Mouse (Mus musculus) hindlimb bud, embryonic 11.5 days (tissue): ENCODE results near the gene Ublcp1.
"Not testable (repeated sequence)": the region's sequence is repeated elsewhere in the genome, so short reads cannot be mapped to it uniquely, and the experiment has no call there.

ENCODE experiments used
- DNase-seq: peaks from one replicate; pipeline ENCODE4 v3.0.0-alpha.2; 2012; ENCODE audit warnings: low read depth, low spot score; ENCODE audit errors: extremely low spot score

The Ublcp1 gene

DNA sequence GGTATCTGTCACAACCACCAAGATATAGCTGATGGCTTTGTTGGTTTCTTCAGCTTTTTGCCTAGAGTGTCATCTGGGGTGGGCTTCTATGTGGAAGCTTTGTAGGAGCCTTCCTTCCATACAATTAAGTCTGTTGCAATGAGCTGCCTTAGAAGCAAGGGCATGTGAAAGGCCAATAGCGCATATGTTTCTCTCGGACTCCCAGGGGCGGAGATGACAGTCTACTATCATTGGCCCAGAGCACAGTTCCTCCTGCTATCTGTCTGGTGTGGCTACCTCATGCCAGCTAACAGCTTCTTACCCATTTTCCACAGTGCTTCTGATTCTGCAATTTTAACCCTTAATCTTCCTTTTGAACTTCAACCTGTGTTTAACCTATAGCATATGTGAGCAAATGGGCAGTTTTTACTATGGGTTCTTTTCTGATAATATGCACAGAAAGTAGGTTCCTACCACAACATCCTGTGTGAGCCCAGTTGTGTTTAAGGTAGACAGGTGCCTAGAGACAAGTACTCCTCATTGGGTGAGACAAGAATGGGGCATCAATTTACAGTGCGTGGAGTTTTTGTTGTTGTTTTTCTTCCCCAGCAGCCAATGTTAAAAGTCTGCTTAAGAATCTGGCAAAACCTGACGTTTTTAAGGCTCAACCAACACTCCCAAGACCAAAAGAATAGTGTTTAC is 24.5 kb upstream of the Ublcp1 start:
- DNase-seq = no peak

DNA sequence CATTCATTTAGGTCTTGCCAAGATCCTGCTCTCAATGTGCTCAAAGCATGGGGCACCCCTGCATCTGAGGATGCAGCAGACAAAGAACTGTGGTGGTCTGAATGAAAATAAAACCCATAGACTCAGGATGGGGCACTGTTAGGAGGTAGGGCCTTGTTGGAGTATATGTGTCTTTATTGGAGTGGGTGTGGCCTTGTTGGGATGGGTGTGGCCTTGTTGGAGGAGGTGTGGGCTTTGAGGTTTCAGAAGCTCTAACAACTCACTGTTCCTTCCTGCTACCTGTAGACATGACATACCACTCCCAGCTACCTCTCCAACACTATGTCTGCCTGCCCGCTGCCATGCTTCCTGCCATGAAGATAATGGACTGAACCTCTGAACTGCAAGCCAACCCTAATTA is 18.8 kb upstream of the Ublcp1 start:
- DNase-seq = no peak

DNA sequence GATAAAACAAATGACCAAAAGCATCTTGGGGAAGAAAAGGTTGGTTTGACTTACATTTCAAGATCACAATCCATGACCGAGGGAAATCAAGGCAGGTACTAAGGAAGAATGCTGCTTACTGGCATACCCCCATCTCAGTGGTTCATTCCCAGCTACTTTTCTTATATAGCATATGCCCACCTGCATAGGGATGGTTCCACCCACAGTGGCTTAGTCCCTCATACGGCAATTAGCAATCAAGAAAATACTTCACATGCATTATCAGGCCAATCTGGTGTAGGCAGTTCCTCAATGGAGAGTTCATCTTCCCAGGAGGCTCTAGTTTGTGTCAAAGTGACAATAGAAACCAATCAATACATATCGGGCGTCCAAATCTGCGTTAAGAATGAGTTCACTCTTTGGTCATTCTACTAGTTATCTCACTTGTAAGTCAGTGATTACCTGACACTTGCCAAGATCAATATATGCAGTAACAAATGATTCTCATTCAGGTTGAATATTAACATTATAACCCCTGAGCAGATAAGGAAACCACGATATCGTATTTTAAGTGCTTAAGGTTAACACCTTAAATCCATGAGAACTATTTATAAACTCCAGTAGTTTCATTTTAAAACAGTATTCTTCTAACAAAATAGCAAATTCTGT is 14.9 kb upstream of the Ublcp1 start:
- no peak for DNase-seq

DNA sequence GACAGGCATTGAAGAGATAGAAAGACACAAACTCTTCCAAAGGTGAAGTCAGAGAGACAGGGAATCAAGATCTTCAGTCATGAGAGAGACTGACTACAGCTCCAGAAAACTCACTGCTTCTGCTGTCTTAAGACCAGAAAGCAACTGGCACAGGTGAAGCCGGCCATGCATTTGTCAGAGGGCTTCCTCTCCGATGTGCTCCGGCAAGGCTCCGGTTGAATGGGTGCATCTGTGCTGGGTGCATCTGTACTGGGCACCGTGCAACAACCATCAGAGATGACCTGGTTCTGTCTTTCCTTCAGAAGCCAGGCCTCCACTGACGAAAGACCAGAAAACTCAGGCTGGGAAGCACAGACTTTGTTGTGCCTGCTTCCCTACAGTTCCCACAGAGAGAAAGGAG is 9.9 kb upstream of the Ublcp1 start:
- DNase-seq = no peak

DNA sequence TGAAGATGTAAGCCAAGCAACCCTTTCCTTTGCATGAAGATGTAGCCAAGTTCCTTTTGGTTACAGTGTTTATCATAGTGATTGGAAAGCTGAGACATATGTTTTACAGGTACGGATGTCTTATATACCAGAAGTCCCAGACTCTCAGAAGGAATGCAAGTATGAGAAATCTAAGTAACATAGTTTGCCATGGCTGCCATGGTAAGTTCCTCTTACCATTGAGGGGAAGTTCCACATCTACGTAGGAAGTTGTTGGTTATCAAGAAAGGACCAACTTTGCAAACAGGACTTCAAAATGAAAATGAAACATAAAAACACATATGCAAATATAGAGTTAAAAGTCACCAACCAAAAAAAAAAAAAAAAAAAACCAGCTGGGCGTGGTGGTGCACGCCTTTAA is 8.1 kb upstream of the Ublcp1 start:
- DNase-seq = no peak

DNA sequence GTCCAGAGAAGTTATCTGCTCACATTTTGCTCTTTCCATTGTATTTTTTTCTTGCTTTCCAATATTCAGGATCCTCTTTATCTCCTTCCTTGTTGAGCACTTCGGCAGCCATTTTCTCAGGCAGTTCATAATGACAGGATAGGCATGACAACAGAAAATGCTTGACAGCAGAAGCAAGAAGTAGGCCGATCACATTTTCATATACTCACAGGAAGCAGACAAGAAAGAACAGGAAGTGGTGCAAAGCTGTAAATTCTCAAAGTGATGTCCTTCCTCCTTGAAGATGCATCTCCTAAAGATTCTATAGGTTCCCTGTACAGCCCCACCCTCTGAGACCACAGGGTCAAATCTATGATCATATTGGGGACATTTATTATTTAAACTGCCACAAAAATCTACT is 6.1 kb upstream of the Ublcp1 start:
- no peak for DNase-seq

DNA sequence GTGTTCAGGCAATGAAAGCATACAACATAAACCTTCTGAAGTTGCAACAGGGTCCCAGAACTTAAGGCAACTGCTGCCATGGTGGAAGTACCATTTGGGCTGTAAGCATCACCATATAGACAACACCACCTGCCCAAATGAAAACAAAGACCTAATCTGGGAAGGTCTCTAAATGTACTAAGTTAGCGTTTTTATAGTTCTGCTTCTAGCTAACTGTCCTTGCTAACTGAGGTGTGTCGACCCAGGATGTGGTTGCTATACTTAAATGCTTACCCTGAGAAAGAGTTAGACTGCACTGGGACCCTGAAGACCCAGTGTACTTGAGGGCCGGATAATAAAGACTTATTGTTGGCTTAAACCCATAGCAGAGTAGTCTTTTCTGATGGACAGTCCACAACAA is 5.2 kb upstream of the Ublcp1 start:
- DNase-seq = no peak

DNA sequence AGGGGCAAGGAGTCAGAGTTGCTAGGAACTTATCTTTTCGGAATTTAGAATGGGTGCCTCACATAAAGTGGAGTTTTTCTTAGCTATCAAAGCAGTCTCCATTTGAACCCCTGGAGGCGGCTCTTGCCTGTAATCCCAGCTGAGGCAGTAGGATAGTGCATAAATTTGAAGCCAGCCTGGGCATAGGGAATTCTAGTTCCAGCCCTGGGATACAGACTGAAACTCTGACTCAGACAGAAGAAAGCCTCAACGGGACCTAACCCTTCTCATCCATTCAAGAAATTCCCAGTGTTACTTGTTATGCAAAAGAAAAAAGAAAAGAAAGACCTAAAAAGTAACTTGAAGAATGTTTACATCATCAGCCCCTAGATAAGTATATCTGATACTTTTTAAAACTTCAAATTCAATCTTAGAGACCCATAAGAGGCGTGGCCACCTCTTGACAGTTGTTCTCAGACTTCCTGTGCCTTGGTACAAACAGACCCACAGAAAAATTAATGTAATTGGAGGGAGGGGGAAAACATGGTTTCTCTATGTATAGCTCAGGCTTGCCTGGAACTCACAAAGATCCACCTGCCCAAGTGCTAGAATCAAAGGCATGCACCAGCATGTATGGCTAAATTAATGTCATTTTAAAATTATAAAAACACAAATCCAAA is 1.2 kb upstream of the Ublcp1 start:
- DNase-seq = no peak

DNA sequence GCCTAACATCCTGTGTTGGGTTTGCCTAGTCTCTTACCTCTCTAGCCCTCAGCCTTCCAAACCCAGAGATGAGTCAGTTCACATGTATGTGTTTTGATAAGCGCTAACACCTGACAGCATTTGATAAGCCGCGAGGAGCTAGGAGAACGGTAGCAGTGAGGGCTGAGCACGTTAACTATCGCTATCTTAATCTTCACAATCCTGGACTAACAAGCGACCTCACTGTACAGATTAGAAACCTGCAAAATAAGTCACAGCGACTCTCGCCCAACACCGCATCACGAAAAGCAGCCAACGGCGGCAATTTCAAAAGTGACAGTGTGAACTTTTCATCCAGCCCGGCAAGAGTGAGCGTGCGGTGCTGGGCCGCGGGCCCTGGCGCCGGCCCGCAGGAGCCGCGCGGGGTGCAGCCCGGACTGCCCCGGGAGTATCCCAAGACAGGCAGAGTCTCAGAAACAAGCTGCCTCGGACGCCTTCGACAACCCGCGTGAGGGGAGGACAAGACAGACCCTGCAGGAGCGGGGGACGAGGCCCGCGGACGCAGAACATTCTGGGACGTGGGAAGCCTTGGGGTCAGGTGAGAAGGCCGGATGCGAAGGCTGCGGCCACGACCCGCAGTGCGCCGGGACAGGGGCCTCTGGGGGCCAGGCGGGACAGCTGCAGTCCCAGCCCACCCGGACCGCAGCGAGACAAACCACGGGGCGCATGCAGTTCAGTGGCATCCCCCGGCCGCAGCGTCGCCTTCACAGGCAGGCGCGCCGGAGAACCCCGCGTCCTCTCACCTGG is 459 bp downstream of the Ublcp1 start:
- DNase-seq = no peak

DNA sequence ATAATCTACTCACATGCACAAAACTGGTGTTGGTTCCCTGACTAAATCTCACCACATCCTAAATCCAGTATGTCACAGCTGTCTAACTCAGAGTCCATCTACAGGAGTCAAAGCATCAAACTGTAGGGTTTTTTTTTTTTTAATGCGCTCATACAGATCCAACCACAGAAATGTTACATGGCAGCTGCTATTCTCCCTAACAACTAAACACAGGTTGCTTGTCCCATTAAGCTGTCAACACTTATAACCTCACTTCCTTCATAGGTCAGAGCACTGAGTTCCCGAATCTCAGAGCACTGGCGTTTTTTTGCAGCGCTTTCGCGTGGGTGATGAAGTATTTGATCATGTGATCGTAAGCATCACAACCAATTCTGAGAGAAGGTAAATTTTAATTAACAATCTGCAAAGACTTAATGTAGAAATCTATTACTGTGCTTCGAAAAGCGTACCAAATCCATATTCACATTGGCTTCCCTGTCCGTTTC is 1.9 kb downstream of the Ublcp1 start:
- DNase-seq = no peak

DNA sequence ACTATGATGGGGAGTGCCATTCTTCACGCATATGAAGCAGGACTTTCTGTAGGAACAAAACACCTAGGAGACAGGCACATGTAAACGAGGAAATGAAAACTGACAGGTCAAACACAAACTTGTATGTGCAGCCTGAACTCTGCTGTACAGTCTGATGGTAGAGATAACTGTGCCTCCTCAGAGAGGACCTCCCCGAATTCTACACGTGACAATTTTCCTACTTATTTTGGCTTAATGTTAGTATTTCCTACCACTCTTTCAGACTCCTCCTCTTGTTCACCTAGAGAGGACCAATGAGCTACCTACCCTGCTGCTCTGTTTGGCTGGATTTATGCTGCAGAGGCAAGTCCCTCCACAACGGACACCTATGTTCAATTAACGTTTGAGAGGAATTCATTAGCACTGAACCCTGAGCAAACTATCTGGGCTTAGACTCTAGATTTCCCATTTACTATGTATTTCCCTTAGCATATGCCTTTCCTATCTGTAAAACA is 3.3 kb downstream of the Ublcp1 start:
- no peak for DNase-seq

DNA sequence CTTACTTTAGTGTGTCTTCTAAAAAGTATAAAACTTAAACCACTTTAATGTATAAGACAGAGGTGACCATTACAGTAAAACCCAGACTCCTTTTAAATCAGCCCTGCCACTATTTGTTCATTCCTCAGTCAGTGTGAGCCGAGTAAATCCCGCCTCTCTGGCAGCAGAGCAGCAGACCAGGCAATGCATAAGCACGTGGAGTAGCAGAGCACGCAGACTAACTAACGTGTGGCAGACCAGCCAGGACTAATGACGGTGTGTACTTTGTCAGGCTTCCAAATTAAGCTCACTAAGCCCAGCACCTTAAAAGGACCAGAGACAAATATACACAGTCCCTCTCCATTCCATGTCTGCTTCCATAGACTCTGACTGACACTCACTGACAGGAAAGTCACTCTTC is 8.8 kb downstream of the Ublcp1 start:
- DNase-seq = no peak

DNA sequence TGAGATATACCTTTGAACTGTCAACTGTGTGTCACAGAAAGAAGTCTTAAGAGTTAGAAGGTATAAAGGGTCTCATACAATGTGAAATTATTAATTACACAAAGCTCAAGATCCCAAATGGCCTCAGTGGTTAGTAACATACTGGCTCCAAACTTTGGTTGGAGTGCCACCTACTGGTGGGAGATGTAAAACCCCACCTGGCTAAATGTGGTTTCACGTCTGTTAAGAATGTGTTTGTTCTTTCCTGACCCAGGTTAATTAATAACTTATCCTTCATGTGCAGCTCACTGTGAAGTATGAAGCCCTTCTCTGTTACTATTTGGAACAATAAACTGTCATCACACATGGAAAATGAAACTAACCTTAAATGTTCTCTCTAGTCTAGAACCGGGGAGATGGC is 16.9 kb downstream of the Ublcp1 start:
- DNase-seq = no peak

DNA sequence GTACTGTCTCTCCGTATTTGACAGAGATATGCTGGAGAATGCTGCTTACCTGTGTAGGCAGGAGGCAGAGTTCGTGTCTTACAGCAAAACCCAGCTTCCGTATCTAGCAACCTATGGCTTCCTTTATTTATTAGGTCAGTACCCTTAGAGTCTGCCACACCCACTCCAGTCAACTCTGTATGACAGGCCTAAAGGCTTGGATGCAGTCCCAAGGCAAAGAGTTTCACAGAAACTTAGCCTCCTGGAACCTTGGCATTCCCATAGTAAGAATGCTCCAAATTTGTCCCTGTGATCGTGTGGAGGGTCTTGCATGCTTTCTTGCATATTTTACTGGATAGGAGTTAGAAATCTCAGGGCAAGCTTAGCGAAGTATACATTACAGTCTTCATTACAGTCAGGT is 18.3 kb downstream of the Ublcp1 start:
- DNase-seq = not testable (repeated sequence)

DNA sequence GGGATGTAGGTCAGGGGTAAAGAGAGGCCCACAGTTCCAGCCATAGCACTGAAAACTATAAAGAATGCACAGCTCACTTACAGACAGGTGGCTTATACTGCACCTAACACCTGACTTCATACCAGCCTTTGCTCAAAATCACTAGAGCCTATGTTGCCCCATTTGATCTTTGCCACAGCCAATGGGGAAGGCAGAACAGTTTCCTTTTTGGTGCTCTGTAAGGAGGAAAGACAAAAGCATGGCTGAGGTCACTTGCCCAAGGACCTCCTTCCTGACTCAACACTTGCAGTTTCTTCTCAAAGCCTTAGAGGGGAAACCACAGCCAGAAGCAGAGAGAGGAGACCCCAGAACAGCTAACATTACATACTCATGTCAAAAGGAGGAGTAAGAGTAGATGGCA is 19.3 kb downstream of the Ublcp1 start:
- DNase-seq = no peak

DNA sequence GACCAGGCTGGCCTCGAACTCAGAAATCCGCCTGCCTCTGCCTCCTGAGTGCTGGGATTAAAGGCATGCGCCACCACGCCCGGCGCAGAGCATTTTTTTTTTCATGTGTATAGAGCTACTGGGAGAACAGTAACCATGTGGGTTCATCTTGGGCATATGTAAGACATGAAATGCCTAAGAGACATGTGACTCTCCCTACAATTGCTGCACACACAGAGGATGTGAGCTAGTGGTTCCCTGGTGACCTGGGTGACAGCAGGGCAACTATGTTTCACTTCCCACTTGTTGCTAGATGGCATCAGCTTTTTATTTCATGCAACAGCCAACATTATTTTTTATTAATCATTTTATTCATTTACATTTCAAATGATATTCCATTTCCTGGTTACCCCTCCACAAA is 32.5 kb downstream of the Ublcp1 start:
- no peak for DNase-seq

DNA sequence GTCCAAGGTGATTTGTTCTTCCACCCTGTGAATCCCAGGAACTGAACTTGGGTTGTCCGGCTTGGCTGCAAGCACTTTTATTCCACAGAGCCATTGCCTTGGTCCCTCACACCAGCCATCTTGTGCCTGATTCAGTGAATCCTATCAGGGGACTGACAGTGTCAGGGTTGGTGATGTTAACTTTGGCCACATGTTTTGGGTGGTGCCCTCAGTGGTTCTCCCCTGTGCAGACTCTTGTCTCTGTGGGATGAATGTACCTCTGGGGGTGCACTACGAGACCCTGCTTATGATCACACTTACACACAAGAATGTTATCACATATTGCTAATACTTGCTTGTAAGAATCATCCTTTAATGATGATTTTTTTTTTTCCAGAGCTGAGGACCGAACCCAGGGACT is 40.3 kb downstream of the Ublcp1 start:
- no peak for DNase-seq

DNA sequence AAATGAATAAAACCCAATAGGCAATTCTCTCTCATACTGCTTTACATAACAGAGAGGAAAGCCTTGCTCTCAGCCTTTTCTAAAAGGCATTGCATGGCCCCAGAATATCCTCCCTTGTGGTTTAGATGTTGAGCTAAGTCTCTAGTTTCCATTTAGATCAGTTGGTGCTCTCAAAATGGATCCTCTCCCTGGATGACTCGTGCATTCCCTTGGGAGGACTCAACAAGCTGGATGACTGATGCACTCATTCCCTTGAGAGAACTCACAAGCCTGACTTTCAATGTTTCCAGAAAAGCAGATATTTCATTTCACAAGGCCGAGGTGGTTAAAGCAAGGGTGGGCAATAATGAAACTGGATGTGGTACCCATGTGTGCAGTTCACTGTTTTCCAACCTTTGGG is 42.3 kb downstream of the Ublcp1 start:
- DNase-seq = no peak

DNA sequence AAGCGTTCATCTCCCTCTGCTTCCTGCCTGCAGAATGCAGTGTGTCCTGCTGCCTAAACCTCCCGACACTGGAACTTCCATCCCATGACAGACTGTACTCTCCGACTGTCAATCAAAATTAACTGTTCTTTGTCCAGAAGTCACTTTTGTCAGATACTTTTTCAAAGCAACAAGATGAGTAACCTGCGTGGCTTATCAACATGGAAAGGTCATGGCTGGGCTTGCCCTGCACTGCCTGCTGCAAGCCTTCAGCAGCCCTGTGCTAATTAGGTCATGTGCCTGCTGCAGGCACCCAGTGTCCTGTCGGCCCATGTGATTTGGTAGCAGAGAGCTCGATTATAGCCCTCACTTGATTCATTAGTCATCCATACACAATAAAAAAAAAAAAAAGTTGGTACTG is 44.7 kb downstream of the Ublcp1 start:
- no peak for DNase-seq

DNA sequence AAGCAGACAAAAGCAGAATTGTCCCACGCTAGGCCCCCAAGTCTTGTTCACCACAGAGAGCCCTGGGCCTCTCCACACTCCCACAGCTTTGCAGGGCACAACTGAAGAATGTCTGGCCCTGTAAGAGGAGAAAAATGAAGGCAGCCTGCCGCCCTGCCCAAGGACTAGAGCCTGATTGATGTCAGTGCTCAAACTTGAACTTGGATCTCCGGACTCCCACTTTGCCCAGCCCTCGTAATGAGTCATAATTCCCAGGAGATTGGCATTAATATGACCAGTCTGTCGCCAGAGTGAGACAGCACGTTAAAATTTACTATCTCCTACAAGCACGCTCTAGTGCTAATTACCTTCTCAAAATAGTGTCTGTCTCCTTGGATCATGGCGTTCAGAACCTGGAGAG is 45.3 kb downstream of the Ublcp1 start:
- DNase-seq = no peak

DNA sequence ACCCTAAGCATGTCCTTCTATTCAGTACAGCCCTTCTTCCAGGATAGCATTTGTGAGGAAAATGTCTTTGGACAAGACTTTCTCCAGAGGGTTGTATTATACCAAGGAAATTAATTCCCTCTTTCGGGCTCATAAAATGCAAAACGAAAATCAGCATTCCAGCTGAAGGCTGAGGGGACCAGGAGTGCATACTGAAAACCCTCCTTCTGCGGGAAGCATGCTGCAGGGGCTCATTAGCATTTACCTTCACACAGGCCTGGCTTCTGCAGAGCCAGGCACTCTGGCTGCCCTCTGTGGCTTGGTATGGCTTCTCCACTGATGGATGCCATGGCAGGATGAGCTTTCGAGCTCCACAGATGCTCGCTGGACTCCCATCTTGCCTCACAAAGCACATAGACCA is 46.3 kb downstream of the Ublcp1 start:
- DNase-seq = no peak
